20 mouse cellular contexts compared by ENCODE assay signal in genomic region chr17:28916520-28916919, GRCm38 (mm10). TPM values are rescaled to one million over a fixed set of nuclear protein-coding genes. Genes with fewer than 3 reads are reported as not detected.
DNase-seq lines count a peak whose midpoint lies in the region; ATAC-seq lines count a peak whose summit lies in the region.
"Had no signal": no experiment of that assay in that cellular context is flagged by ENCODE, and none has a peak within 500 bp of the region (broad histone marks: within the 10 kb centered on the region; RNA-seq: fewer than 3 reads in every experiment).

No protein-coding gene starts in this region.

- H3K4me1 ChIP-seq in heart, embryonic 11.5 days (ENCODE audit: control insufficient read depth, insufficient read depth, low read length) = 0 out of 2 replicates have a peak, but pooled peaks cover 4% of the 10 kb centered on the region

- H3K4me2 ChIP-seq in heart, embryonic 11.5 days = no peak overlapping the region

- no peak for ATAC-seq in heart, embryonic 11.5 days (replicated peaks; ENCODE audit: insufficient number of reproducible peaks, low FRiP score, low TSS enrichment)
- ATAC-seq: activated CD4-positive, CD25-positive, alpha-beta regulatory T cell, adult 4 months; CD4-positive, CD25-positive, alpha-beta regulatory T cell, adult 4 months; Patski had no signal

- H3K9ac ChIP-seq in heart, embryonic 11.5 days (ENCODE audit: low read depth, low read length) = no peak overlapping the region

- peak; percentile 82 for DNase-seq in heart, adult 11 months
- DNase-seq: adrenal gland, adult 2 months; adrenal gland, adult 8-10 months; adrenal gland, postnatal 10 days; adrenal gland, postnatal 14 days; adrenal gland, postnatal 25 days; adrenal gland, postnatal 36 days; B cell, adult 2 months; cerebellum, adult 11 months; cerebellum, adult 11-12 months; cerebellum, adult 18-20 months; cerebellum, adult 2 months had no signal

- 89% methylated on average over 1 of the region's 1 CpGs for WGBS in heart, embryonic 11.5 days (ENCODE audit: insufficient replicate concordance)

- H3K9me3 ChIP-seq in heart, embryonic 11.5 days (replicated peaks; ENCODE audit: control insufficient read depth, low read length) = no peaks in the 10 kb centered on the region
- H3K9me3 ChIP-seq: G1E had no signal

- H3K27ac ChIP-seq in heart, embryonic 11.5 days (ENCODE audit: low read depth, low read length) = no peak overlapping the region

- no peaks in the 10 kb centered on the region for H3K36me3 ChIP-seq in heart, embryonic 11.5 days (ENCODE audit: control insufficient read depth, insufficient read depth, low read length)
- H3K36me3 ChIP-seq: G1E had no signal

- H3K4me3 ChIP-seq in heart, embryonic 11.5 days (ENCODE audit: low read depth, low read length) = no peak overlapping the region

- no peaks in the 10 kb centered on the region for H3K27me3 ChIP-seq in heart, embryonic 11.5 days (ENCODE audit: control insufficient read depth, insufficient read depth, low read length)
- H3K27me3 ChIP-seq: CH12.LX had no signal

RNA-seq across cellular contexts. Expression of gene 4930539E08Rik, which starts 1.4 kb away (rescaled TPM):
- 0.06 TPM in 1 of 2 replicates, not detected in the other for polyA plus RNA-seq in heart, embryonic 11.5 days (2014; fragmentation: Nextera tagmentation; extraction: Ambion mirVana)
- polyA plus RNA-seq: G1E had no signal

RNA-seq across cellular contexts. Expression of gene Pxt1, which starts 27.1 kb away (rescaled TPM):
- 0.21 TPM in 1 of 2 replicates, not detected in the other for polyA plus RNA-seq in heart, embryonic 11.5 days (2014; fragmentation: Nextera tagmentation; extraction: Ambion mirVana)
- polyA plus RNA-seq: brain, embryonic 14.5 days; C2C12; CD4-positive, CD25-positive, alpha-beta regulatory T cell, adult 4 months; cerebellum, adult 2 months; Patski had no signal

RNA-seq across cellular contexts. Expression of gene Kctd20, which starts 35.2 kb away (rescaled TPM):
- 60.0 and 69.6 TPM in 2 replicates for polyA plus RNA-seq in heart, embryonic 11.5 days (2014; fragmentation: Nextera tagmentation; extraction: Ambion mirVana)

RNA-seq across cellular contexts. Expression of gene Pnpla1, which starts 58.3 kb away (rescaled TPM):
- polyA plus RNA-seq in heart, embryonic 11.5 days (2014; fragmentation: Nextera tagmentation; extraction: Ambion mirVana) = 0.06 TPM in 1 of 2 replicates, not detected in the other
- polyA plus RNA-seq: activated CD4-positive, CD25-positive, alpha-beta regulatory T cell, adult 4 months; brain, embryonic 14.5 days; C2C12; CD4-positive, CD25-positive, alpha-beta regulatory T cell, adult 4 months; G1E; Patski had no signal
